Mouse (Mus musculus) lung, adult 2 months (tissue): ENCODE results near the gene Slc46a3.

Experiments
- CTCF ChIP-seq: fragments of 200-500 bp; IDR thresholded peaks from 2 replicates; pipeline ENCODE4 v1.5.1; 2011; ENCODE audit warnings: mild to moderate bottlenecking, low read length, control low read depth; ENCODE audit not compliant: insufficient read depth
- POLR2A ChIP-seq: fragments of 200-500 bp; IDR thresholded peaks from 2 replicates; pipeline ENCODE4 v1.6.1; 2011; ENCODE audit warnings: low read depth, mild to moderate bottlenecking, control low read depth, low read length, borderline replicate concordance; ENCODE audit errors: extremely low read depth

GRCm38 (mm10) chr5:147845319-147845718 is 49.3 kb downstream of the Slc46a3 start:
- no peak for TF ChIP-seq POLR2A
- TF ChIP-seq CTCF: no peak
